Mouse (Mus musculus) E14TG2a.4 (cell line): Measurements from ENCODE around the gene Arhgef3.

Experiments
- H3K27me3 ChIP-seq: 2 replicates; pipeline ENCODE4 v1.6.1; 2014; ENCODE audit warnings: low read length, control low read depth; ENCODE audit not compliant: insufficient read depth
- H3K36me3 ChIP-seq: 2 replicates; pipeline ENCODE4 v1.6.1; 2014; ENCODE audit warnings: low read length, control low read depth; ENCODE audit not compliant: insufficient read depth
- H3K4me1 ChIP-seq: replicated peaks from 2 replicates; pipeline ENCODE4 v1.6.1; 2014; ENCODE audit warnings: low read depth, low read length, control low read depth
- H3K4me3 ChIP-seq: replicated peaks from 2 replicates; pipeline ENCODE4 v1.5.1; 2014; ENCODE audit warnings: mild to moderate bottlenecking, low read length
- H3K9me3 ChIP-seq: 2 replicates; pipeline ENCODE4 v1.6.1; 2014; ENCODE audit warnings: low read length, control low read depth
- CTCF ChIP-seq: conservative IDR thresholded peaks from 2 replicates; pipeline ENCODE4 v1.5.1; 2014; ENCODE audit warnings: low read length
- NANOG ChIP-seq: IDR thresholded peaks from 2 replicates; pipeline ENCODE4 v1.6.1; 2014; ENCODE audit warnings: borderline replicate concordance, low read length, mixed read lengths
- POU5F1 ChIP-seq: IDR thresholded peaks from 2 replicates; pipeline ENCODE4 v1.6.1; 2014; ENCODE audit warnings: low read length, borderline replicate concordance

Arhgef3 gene

GRCm38 (mm10) chr14:27149401-27149800, 34.7 kb downstream of the Arhgef3 start:
- Histone ChIP-seq H3K9me3 (no peaks in the 10 kb centered on the region), H3K4me3 (no peak overlapping the region), H3K27me3 (no peaks in the 10 kb centered on the region), H3K36me3 (peaks cover 17% of the 10 kb centered on the region; the same call in 1 of the 2 replicates), H3K4me1 (peaks cover 77% of the 10 kb centered on the region)
- no peak for TF ChIP-seq CTCF
- no peak for TF ChIP-seq POU5F1
- no peak for TF ChIP-seq NANOG

DNA sequence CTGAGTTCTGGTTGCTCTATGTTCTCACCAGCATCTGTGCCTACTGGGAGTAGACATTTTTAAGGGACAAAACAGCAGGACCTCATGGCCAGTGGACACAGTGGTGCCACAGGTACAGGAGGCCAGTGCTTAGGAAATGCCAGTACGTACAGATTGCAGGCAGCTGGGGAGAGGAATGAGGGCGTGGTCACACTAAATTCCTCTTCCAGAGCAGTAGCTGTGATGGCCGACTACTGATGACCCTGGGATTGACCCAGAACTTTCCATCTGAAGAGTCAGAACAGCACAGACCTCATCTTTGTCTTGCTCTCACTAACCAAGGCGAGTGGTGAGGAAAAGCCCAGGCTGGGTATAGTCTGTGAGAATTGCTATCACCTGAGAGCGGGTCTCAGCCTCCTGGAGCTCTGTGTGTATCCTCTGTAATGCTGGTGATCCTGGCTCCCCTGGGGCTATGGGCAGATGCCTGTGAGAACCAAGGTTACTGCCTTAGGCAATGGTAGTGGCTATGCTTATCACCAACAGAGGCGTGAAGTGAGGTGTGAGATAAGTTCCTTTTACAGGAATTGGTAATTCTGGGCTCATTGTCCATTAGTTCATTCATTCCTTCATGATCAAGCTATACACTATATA, 35.4 kb downstream of the Arhgef3 start:
- Histone ChIP-seq H3K9me3 (no peaks in the 10 kb centered on the region), H3K27me3 (no peaks in the 10 kb centered on the region; the same call in 1 of the 2 replicates), H3K4me1 (peaks cover 70% of the 10 kb centered on the region), H3K36me3 (peaks cover 17% of the 10 kb centered on the region), H3K4me3 (0 out of 2 replicates have a peak overlapping the region, but pooled peaks have one; percentile 4)
- TF ChIP-seq NANOG: no peak
- no peak for TF ChIP-seq CTCF
- no peak for TF ChIP-seq POU5F1

GRCm38 (mm10) chr14:27151432-27151831, 36.7 kb downstream of the Arhgef3 start:
- TF ChIP-seq POU5F1: no peak
- TF ChIP-seq NANOG: no peak
- no peak for TF ChIP-seq CTCF

DNA sequence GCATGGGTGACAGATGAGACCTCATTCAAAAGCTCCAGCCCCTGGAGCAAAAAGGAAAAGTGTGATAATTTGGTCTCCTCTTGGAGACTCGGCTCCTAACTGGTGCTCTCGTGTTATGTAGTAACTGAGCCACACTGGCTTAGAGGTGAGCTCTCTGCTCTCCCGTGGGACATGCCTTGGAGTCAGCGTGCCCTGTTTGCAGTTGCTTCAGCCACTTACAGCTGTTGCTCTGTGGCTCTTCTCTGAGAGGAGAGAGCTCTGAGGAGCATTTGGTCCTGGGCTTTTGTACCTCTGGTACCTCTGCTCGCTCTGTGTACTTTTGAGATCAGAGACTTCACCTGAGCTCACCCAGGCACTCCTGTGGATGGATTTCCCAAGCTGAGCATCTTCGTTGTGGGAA, 40.4 kb downstream of the Arhgef3 start:
- TF ChIP-seq POU5F1 (no peak), NANOG (no peak), CTCF (no peak)
- peaks cover 28% of the 10 kb centered on the region for H3K4me1 ChIP-seq
- H3K4me3 ChIP-seq: no peak overlapping the region
- H3K36me3 ChIP-seq: peaks cover 20% of the 10 kb centered on the region
- H3K27me3 ChIP-seq: no peaks in the 10 kb centered on the region; the same call in 1 of the 2 replicates
- no peaks in the 10 kb centered on the region for H3K9me3 ChIP-seq

More at GRCm38 (mm10) chr14:27151432-27151831, 36.7 kb downstream of the Arhgef3 start:
- Histone ChIP-seq H3K9me3 (no peaks in the 10 kb centered on the region), H3K36me3 (peaks cover 17% of the 10 kb centered on the region), H3K27me3 (no peaks in the 10 kb centered on the region; the same call in 1 of the 2 replicates), H3K4me1 (peaks cover 58% of the 10 kb centered on the region), H3K4me3 (0 out of 2 replicates have a peak overlapping the region, but pooled peaks have one; percentile 10)

DNA sequence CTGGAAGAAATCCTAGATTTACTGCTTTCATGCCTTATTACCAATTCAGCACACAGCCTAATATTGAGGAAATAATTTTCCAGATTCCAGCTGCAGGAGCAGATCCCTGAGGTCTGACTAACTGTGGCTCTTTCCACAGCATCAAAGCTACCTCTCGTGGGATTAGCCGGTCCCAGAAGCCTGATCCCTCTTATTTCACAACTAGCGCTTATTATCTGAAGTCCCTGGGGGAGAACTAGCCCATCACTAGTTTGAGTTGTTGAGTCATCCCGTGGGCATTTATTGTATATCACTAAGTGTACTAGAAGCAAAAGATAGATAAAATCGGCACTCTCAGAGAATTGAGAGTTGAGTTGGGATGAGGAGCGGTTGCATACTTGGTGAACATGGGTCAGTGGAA, 41.3 kb downstream of the Arhgef3 start:
- H3K27me3 ChIP-seq: no peaks in the 10 kb centered on the region; the same call in 1 of the 2 replicates
- no peaks in the 10 kb centered on the region for H3K9me3 ChIP-seq
- H3K36me3 ChIP-seq: peaks cover 16% of the 10 kb centered on the region
- H3K4me3 ChIP-seq: no peak overlapping the region
- peaks cover 19% of the 10 kb centered on the region for H3K4me1 ChIP-seq
- TF ChIP-seq NANOG: no peak

- Histone ChIP-seq H3K4me1 (peaks cover 7% of the 10 kb centered on the region), H3K4me3 (no peak overlapping the region), H3K27me3 (no peaks in the 10 kb centered on the region; the same call in 1 of the 2 replicates), H3K9me3 (no peaks in the 10 kb centered on the region), H3K36me3 (peaks cover 13% of the 10 kb centered on the region)
- TF ChIP-seq POU5F1 (no peak), CTCF (no peak), NANOG (no peak)
Observed at GRCm38 (mm10) chr14:27158133-27158532, 43.4 kb downstream of the Arhgef3 start.

DNA sequence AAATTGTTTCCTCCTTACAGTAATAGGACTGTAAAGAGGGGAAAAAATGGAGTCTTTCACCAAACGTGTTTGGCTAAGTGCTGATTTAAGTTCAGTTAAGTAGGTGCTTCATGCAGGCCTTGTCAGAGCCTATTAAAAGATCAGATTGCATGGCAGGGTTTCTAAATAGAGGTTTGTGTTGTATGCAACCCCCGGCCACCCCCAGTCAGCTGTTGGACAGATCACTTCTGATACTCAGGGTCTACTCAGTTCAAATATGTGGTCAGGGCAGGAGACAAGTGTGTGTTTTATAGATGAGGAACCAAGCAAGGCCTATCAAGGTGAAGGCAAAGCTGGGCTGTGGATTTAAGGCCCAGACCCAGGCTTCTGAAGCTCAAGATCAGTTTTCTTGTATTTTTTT, 44.1 kb downstream of the Arhgef3 start:
- peaks cover 7% of the 10 kb centered on the region for H3K4me1 ChIP-seq
- no peak overlapping the region for H3K4me3 ChIP-seq
- TF ChIP-seq CTCF: no peak
- no peak for TF ChIP-seq POU5F1
- TF ChIP-seq NANOG: no peak
- peaks cover 12% of the 10 kb centered on the region for H3K36me3 ChIP-seq
- H3K9me3 ChIP-seq: no peaks in the 10 kb centered on the region
- H3K27me3 ChIP-seq: no peaks in the 10 kb centered on the region; the same call in 1 of the 2 replicates

DNA sequence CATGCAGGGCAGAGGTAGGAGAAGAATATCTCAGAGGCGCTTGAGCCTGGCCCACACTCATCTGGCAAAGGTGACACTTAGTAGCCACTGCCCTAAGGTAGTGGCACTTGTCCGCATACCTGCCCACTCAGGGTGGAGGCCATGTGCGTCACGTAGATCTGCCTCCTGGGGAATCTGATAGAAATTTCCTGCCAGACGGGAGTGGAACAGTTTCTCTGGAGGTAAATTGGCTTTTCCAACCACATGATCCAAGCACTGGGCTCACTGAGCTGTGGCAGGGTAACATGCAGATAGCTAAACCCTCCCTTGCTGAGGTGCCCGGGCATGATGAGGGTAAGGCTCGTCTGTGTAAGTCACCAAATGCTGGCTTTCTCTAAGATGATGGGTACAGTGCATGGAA, 46.1 kb downstream of the Arhgef3 start:
- H3K9me3 ChIP-seq: no peaks in the 10 kb centered on the region
- no peak for TF ChIP-seq POU5F1
- TF ChIP-seq CTCF: no peak
- TF ChIP-seq NANOG: no peak
- H3K4me3 ChIP-seq: no peak overlapping the region
- no peaks in the 10 kb centered on the region for H3K27me3 ChIP-seq
- H3K36me3 ChIP-seq: 0 out of 2 replicates have a peak, but pooled peaks cover 6% of the 10 kb centered on the region
- peaks cover 7% of the 10 kb centered on the region for H3K4me1 ChIP-seq

DNA sequence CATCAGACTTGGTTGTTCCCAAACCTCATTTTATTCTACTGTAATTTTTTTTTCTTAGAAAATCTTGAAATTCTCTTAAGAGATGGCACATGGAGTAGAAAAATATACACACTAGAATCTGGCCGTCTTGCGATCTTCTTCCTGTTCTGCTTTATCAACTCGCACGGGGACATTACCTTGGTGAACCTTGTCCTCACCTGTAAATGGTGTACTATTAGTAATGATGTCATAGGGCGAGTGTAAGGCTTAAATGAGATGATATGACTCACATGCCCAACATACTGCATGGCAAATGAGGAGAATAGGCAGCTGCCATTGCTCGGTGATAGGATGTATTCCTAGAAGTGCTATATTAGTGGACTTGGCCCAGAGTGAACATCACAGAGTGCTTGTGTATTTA, 49.9 kb downstream of the Arhgef3 start:
- Histone ChIP-seq H3K4me1 (no peaks in the 10 kb centered on the region), H3K4me3 (no peak overlapping the region), H3K36me3 (0 out of 2 replicates have a peak, but pooled peaks cover under 1% of the 10 kb centered on the region), H3K9me3 (no peaks in the 10 kb centered on the region), H3K27me3 (no peaks in the 10 kb centered on the region)
- no peak for TF ChIP-seq POU5F1
- TF ChIP-seq CTCF: no peak
- no peak for TF ChIP-seq NANOG
